Mouse (Mus musculus): ENCODE data around the gene Pbx1. TPM values are rescaled to one million over a fixed set of nuclear protein-coding genes. Genes with fewer than 3 reads are reported as not detected.

Gene Pbx1
- polyA plus RNA-seq, 1 experiment: 56.8 TPM

DNA sequence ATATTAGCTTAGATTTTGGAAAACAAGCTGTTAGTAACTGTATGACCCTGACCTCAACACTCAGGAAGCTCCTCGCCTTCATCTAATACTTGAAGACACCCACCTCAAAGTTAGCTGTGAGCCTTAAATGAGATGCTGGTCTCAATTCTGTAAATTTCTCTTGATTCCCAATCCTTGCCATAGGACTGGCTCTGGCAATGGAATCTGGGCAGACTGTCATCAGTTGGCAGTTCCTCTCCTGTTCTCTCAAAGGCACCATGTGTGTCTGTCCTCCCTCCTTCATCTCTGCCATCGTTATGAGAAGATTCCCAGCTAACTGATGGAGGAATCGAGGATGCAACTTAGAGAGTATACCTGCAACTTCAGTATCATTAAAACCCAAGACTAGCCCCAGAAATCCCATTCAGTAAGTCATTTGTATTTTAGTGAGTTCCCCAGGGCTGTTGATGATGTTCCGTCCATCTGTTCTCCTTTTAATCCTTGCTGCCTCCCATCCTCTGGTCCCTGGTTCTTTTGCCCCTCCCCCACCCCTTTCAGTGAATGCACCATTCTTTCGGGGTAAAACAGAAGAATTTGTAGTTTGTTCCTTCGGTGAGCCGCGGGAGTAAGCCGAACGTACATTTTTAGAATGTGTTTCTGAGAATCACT, 353.2 kb downstream of the Pbx1 start:
- Histone ChIP-seq H3K4me3 (replicated peaks; ENCODE audit: extremely low read depth, low read depth, low read length) (no peak overlapping the region), H3K4me1 (ENCODE audit: control insufficient read depth, insufficient read depth, low read length) (no peaks in the 10 kb centered on the region)
- 81% methylated on average over 10 of the region's 10 CpGs for WGBS
- TF ChIP-seq POLR2A (IDR thresholded peaks at IDR 0.05; ENCODE audit: borderline replicate concordance, extremely low read depth, low read depth, low read length): no peak
- TF ChIP-seq CTCF (IDR thresholded peaks at IDR 0.05; ENCODE audit: insufficient read depth, low read length): no peak
- DNase-seq: no peak

- Histone ChIP-seq H3K4me3 (replicated peaks; ENCODE audit: extremely low read depth, low read depth, low read length) (no peak overlapping the region), H3K4me1 (ENCODE audit: control insufficient read depth, insufficient read depth, low read length) (no peaks in the 10 kb centered on the region; the same call in 1 of the 2 replicates)
- 56% methylated on average over 5 of the region's 5 CpGs for whole genome bisulfite sequencing
- TF ChIP-seq CTCF (IDR thresholded peaks at IDR 0.05; ENCODE audit: insufficient read depth, low read length) (no peak), POLR2A (IDR thresholded peaks at IDR 0.05; ENCODE audit: borderline replicate concordance, extremely low read depth, low read depth, low read length) (no peak)
- DNase-seq: no peak
Observed at GRCm38 (mm10) chr1:168071974-168072373, 360.1 kb downstream of the Pbx1 start.

GRCm38 (mm10) chr1:168070273-168070910, 361.7 kb downstream of the Pbx1 start:
- no peak for DNase-seq
- Histone ChIP-seq H3K4me3 (replicated peaks; ENCODE audit: extremely low read depth, low read depth, low read length) (no peak overlapping the region), H3K4me1 (ENCODE audit: control insufficient read depth, insufficient read depth, low read length) (no peaks in the 10 kb centered on the region; the same call in 1 of the 2 replicates)
- TF ChIP-seq POLR2A (IDR thresholded peaks at IDR 0.05; ENCODE audit: borderline replicate concordance, extremely low read depth, low read depth, low read length) (no peak), CTCF (IDR thresholded peaks at IDR 0.05; ENCODE audit: insufficient read depth, low read length) (no peak)
- 74% methylated on average over 6 of the region's 6 CpGs for WGBS

GRCm38 (mm10) chr1:168069740-168070139, 362.3 kb downstream of the Pbx1 start:
- H3K4me3 ChIP-seq (replicated peaks; ENCODE audit: extremely low read depth, low read depth, low read length): no peak overlapping the region
- no peak for TF ChIP-seq CTCF (IDR thresholded peaks at IDR 0.05; ENCODE audit: insufficient read depth, low read length)
- no peak for TF ChIP-seq POLR2A (IDR thresholded peaks at IDR 0.05; ENCODE audit: borderline replicate concordance, extremely low read depth, low read depth, low read length)
- H3K4me1 ChIP-seq (ENCODE audit: control insufficient read depth, insufficient read depth, low read length): no peaks in the 10 kb centered on the region; the same call in 1 of the 2 replicates
- WGBS: 34% methylated on average over 5 of the region's 5 CpGs
- DNase-seq: no peak

Measured in lung, adult 2 months (tissue).